22 mouse cellular contexts compared by ENCODE assay signal in the genomic region with DNA sequence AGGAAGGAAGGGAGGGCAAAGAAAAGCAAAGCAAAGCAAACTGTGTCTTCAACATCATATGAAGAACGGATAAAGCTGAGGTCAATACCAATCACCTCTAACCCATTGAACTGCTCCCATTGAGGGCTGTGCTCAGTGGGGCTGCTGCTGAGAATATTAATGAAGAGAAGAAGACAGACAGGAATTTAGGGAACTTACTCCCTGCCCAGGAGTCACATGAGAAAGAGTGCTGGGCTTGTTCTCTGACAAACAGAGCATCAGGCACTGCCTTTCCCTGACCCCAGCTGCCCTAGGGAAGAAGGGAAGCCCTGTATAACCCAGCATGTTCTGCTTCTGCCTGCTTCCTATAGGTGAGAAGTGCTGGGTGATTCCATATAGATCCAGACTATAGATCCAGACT.
DNase-seq lines count a peak whose midpoint lies in the region; ATAC-seq and TF ChIP-seq lines count a peak whose summit lies in the region.
"Had no signal": no experiment of that assay in that cellular context is flagged by ENCODE, and none has a peak within 500 bp of the region (broad histone marks: within the 10 kb centered on the region; RNA-seq: fewer than 3 reads in every experiment).

No protein-coding gene starts in this region.

- H3K4me3 ChIP-seq in cerebellum, adult 2 months (replicated peaks; ENCODE audit: insufficient read depth, low read depth, low read length): no peak overlapping the region
- H3K4me3 ChIP-seq in hindbrain, embryonic 10.5 days: no peak overlapping the region
- H3K4me3 ChIP-seq in hindbrain, embryonic 11.5 days (ENCODE audit: low read depth, low read length): no peak overlapping the region
- H3K4me3 ChIP-seq in midbrain, embryonic 10.5 days: no peak overlapping the region
- no peak overlapping the region for H3K4me3 ChIP-seq in midbrain, embryonic 13.5 days (replicated peaks)
- H3K4me3 ChIP-seq in forebrain, embryonic 13.5 days: no peak overlapping the region
- H3K4me3 ChIP-seq: embryonic facial prominence, embryonic 10.5 days; erythroblast, embryonic 14.5 days; forebrain, embryonic 10.5 days; forebrain, embryonic 15.5 days; heart, embryonic 12.5 days; hindbrain, embryonic 12.5 days had no signal

- H3K27ac ChIP-seq in cerebellum, adult 2 months (ENCODE audit: insufficient read depth, low read length): 0 out of 2 replicates have a peak overlapping the region, but pooled peaks have one; percentile 17
- H3K27ac ChIP-seq in hindbrain, embryonic 10.5 days: peak overlapping the region; percentile 50
- no peak overlapping the region for H3K27ac ChIP-seq in hindbrain, embryonic 11.5 days (ENCODE audit: low read depth, low read length)
- H3K27ac ChIP-seq in midbrain, embryonic 10.5 days (replicated peaks): peak overlapping the region; percentile 52
- H3K27ac ChIP-seq in midbrain, embryonic 13.5 days: no peak overlapping the region
- no peak overlapping the region for H3K27ac ChIP-seq in forebrain, embryonic 13.5 days
- H3K27ac ChIP-seq: embryonic facial prominence, embryonic 10.5 days; forebrain, embryonic 10.5 days; forebrain, embryonic 15.5 days; hindbrain, embryonic 12.5 days had no signal

- TF ChIP-seq POLR2A in cerebellum, adult 2 months (IDR thresholded peaks at IDR 0.05; ENCODE audit: borderline replicate concordance, insufficient read depth, low read length): no peak

- WGBS in cerebellum, adult 2 months: 50% methylated on average over 1 of the region's 1 CpGs
- 32% methylated on average over 1 of the region's 1 CpGs for WGBS in hindbrain, embryonic 10.5 days
- WGBS in hindbrain, embryonic 11.5 days: 28% methylated on average over 1 of the region's 1 CpGs
- 18% methylated on average over 1 of the region's 1 CpGs for WGBS in midbrain, embryonic 10.5 days
- 26% methylated on average over 1 of the region's 1 CpGs for WGBS in midbrain, embryonic 13.5 days
- 19% methylated on average over 1 of the region's 1 CpGs for WGBS in forebrain, embryonic 13.5 days

- H3K9me3 ChIP-seq in hindbrain, embryonic 10.5 days: no peaks in the 10 kb centered on the region
- no peaks in the 10 kb centered on the region for H3K9me3 ChIP-seq in hindbrain, embryonic 11.5 days (ENCODE audit: control insufficient read depth, low read length)
- H3K9me3 ChIP-seq in midbrain, embryonic 10.5 days (replicated peaks): no peaks in the 10 kb centered on the region
- H3K9me3 ChIP-seq in midbrain, embryonic 13.5 days: no peaks in the 10 kb centered on the region
- H3K9me3 ChIP-seq in forebrain, embryonic 13.5 days (replicated peaks): no peaks in the 10 kb centered on the region
- H3K9me3 ChIP-seq: embryonic facial prominence, embryonic 10.5 days; forebrain, embryonic 15.5 days; G1E; heart, embryonic 12.5 days; hindbrain, embryonic 12.5 days had no signal

- no peaks in the 10 kb centered on the region for H3K36me3 ChIP-seq in hindbrain, embryonic 10.5 days
- no peaks in the 10 kb centered on the region for H3K36me3 ChIP-seq in hindbrain, embryonic 11.5 days (ENCODE audit: control insufficient read depth, insufficient read depth, low read length)
- no peaks in the 10 kb centered on the region for H3K36me3 ChIP-seq in midbrain, embryonic 10.5 days
- no peaks in the 10 kb centered on the region for H3K36me3 ChIP-seq in midbrain, embryonic 13.5 days
- no peaks in the 10 kb centered on the region for H3K36me3 ChIP-seq in forebrain, embryonic 13.5 days (ENCODE audit: poor library complexity, severe bottlenecking)
- H3K36me3 ChIP-seq: embryonic facial prominence, embryonic 10.5 days; forebrain, embryonic 10.5 days; forebrain, embryonic 15.5 days; G1E; heart, embryonic 12.5 days; hindbrain, embryonic 12.5 days had no signal

- peaks cover 24% of the 10 kb centered on the region for H3K4me1 ChIP-seq in cerebellum, adult 2 months (ENCODE audit: control insufficient read depth, insufficient read depth, low read length)
- H3K4me1 ChIP-seq in hindbrain, embryonic 10.5 days (replicated peaks): peaks cover 17% of the 10 kb centered on the region
- no peaks in the 10 kb centered on the region for H3K4me1 ChIP-seq in hindbrain, embryonic 11.5 days (replicated peaks; ENCODE audit: control insufficient read depth, insufficient read depth, low read length)
- peaks cover 17% of the 10 kb centered on the region for H3K4me1 ChIP-seq in midbrain, embryonic 10.5 days
- H3K4me1 ChIP-seq in midbrain, embryonic 13.5 days (replicated peaks): 0 out of 2 replicates have a peak, but pooled peaks cover 3% of the 10 kb centered on the region
- no peaks in the 10 kb centered on the region for H3K4me1 ChIP-seq in forebrain, embryonic 13.5 days
- H3K4me1 ChIP-seq: forebrain, embryonic 15.5 days had no signal

- DNase-seq in cerebellum, adult 2 months: no peak
- DNase-seq in cerebellum, postnatal 10 days: no peak
- DNase-seq in hindbrain, embryonic 10.5 days (ENCODE audit: low spot score): peak; percentile 7
- no peak for DNase-seq in hindbrain, embryonic 11.5 days (ENCODE audit: low spot score)
- no peak for DNase-seq in midbrain, embryonic 10.5 days (ENCODE audit: low spot score)
- DNase-seq: adrenal gland, postnatal 10 days; B cell, adult 2 months; cerebellum, adult 11-12 months; cerebellum, adult 9-11 months; gastrocnemius, postnatal 14 days had no signal

- H3K27me3 ChIP-seq in cerebellum, adult 2 months (ENCODE audit: control insufficient read depth, insufficient read depth, low read length): no peaks in the 10 kb centered on the region
- H3K27me3 ChIP-seq in hindbrain, embryonic 10.5 days (ENCODE audit: insufficient read depth, poor library complexity, severe bottlenecking): no peaks in the 10 kb centered on the region
- H3K27me3 ChIP-seq in hindbrain, embryonic 11.5 days (ENCODE audit: control insufficient read depth, insufficient read depth, low read length): no peaks in the 10 kb centered on the region
- H3K27me3 ChIP-seq in midbrain, embryonic 10.5 days (ENCODE audit: low read depth, poor library complexity, severe bottlenecking): no peaks in the 10 kb centered on the region
- H3K27me3 ChIP-seq in midbrain, embryonic 13.5 days: no peaks in the 10 kb centered on the region
- H3K27me3 ChIP-seq in forebrain, embryonic 13.5 days: no peaks in the 10 kb centered on the region
- H3K27me3 ChIP-seq: forebrain, embryonic 15.5 days; heart, embryonic 12.5 days; hindbrain, embryonic 12.5 days had no signal

- no peak for ATAC-seq in hindbrain, embryonic 11.5 days (ENCODE audit: low FRiP score)
- ATAC-seq in midbrain, embryonic 13.5 days: no peak
- ATAC-seq in forebrain, embryonic 13.5 days: no peak
- ATAC-seq: CD4-positive, CD25-positive, alpha-beta regulatory T cell, adult 4 months; forebrain, embryonic 15.5 days; hindbrain, embryonic 16.5 days; inflammation-experienced regulatory T-cells, adult 6 months had no signal

- no peak overlapping the region for H3K9ac ChIP-seq in hindbrain, embryonic 11.5 days (ENCODE audit: low read depth, low read length)
- no peak overlapping the region for H3K9ac ChIP-seq in midbrain, embryonic 13.5 days (replicated peaks)
- no peak overlapping the region for H3K9ac ChIP-seq in forebrain, embryonic 13.5 days
- H3K9ac ChIP-seq: forebrain, embryonic 15.5 days; heart, embryonic 12.5 days; hindbrain, embryonic 12.5 days had no signal

- no peak overlapping the region for H3K4me2 ChIP-seq in hindbrain, embryonic 11.5 days (replicated peaks; ENCODE audit: low read depth, low read length)
- no peak overlapping the region for H3K4me2 ChIP-seq in midbrain, embryonic 13.5 days (replicated peaks)
- H3K4me2 ChIP-seq in forebrain, embryonic 13.5 days: no peak overlapping the region
- H3K4me2 ChIP-seq: forebrain, embryonic 15.5 days; heart, embryonic 12.5 days; hindbrain, embryonic 12.5 days had no signal

- no peak for TF ChIP-seq CTCF in cerebellum, adult 2 months (IDR thresholded peaks at IDR 0.05; ENCODE audit: borderline replicate concordance, insufficient read depth, low read depth, low read length)

Comparison
In these comparisons a context has a peak if more than half of its experiments do, and no peak if none do; other contexts are left out.
1. H3K27ac ChIP-seq: peak in cerebellum, adult 2 months (single experiment), hindbrain, embryonic 10.5 days (single experiment) and midbrain, embryonic 10.5 days (single experiment); none in hindbrain, embryonic 11.5 days (single experiment), midbrain, embryonic 13.5 days (single experiment) and forebrain, embryonic 13.5 days (single experiment).